Mouse (Mus musculus) CH12.LX (cell line): Measurements from ENCODE around the gene Gm38392. TPM values are rescaled to one million over a fixed set of nuclear protein-coding genes. Genes with fewer than 3 reads are reported as not detected.

Experiments
- DNase-seq: peaks from one replicate; pipeline ENCODE4 v3.0.0-alpha.2; 2013; ENCODE audit errors: extremely low read depth
- H3K27ac ChIP-seq: 2 replicates; pipeline ENCODE4 v1.5.1; 2012; ENCODE audit warnings: low read depth, mild to moderate bottlenecking, control low read depth, moderate library complexity; ENCODE audit not compliant: insufficient read depth
- H3K27me3 ChIP-seq: replicated peaks from 2 replicates; pipeline ENCODE3; 2012; ENCODE audit warnings: inconsistent platforms
- H3K36me3 ChIP-seq, 2 experiments: replicated peaks in 1 of 2; 2 replicates each; pipeline versions ENCODE3 to v1.6.1; 2012; ENCODE audit warnings: inconsistent platforms in 1 of 2, low read length in 1 of 2, mild to moderate bottlenecking in 1 of 2, mixed read lengths in 1 of 2, moderate library complexity in 1 of 2; ENCODE audit not compliant: control insufficient read depth in 1 of 2, insufficient read depth in 1 of 2
- H3K4me1 ChIP-seq, 2 experiments: 2 replicates each; pipeline ENCODE4 v1.6.1; 2012; ENCODE audit warnings: inconsistent platforms in 1 of 2, moderate library complexity in 1 of 2; ENCODE audit not compliant: insufficient read depth in 2 of 2, control insufficient read depth in 1 of 2
- H3K4me2 ChIP-seq: 2 replicates; pipeline ENCODE4 v1.6.1; 2012; ENCODE audit warnings: low read depth, mild to moderate bottlenecking, control low read depth; ENCODE audit not compliant: poor library complexity, insufficient read depth, severe bottlenecking
- H3K4me3 ChIP-seq, 3 experiments: fragments of 150-350 bp in 1 of 3; sonication (generic) in 1 of 3; replicated peaks in 1 of 3; 2 replicates each; pipeline versions ENCODE3 to v1.5.1; 2011 to 2012; ENCODE audit warnings: low read depth in 2 of 3, low read length in 2 of 3, mild to moderate bottlenecking in 2 of 3, moderate library complexity in 2 of 3, control low read depth in 1 of 3, improper control_type of control experiment in 1 of 3, inconsistent platforms in 1 of 3, mixed read lengths in 1 of 3; ENCODE audit not compliant: poor library complexity in 1 of 3
- H3K79me2 ChIP-seq: replicated peaks from 2 replicates; pipeline ENCODE4 v1.6.1; 2012; ENCODE audit warnings: mild to moderate bottlenecking, moderate library complexity; ENCODE audit not compliant: control insufficient read depth, poor library complexity, insufficient read depth, severe bottlenecking; ENCODE audit errors: extremely low read depth
- H3K9ac ChIP-seq: 2 replicates; pipeline ENCODE4 v1.6.1; 2012; ENCODE audit warnings: low read depth, mild to moderate bottlenecking, control low read depth, moderate library complexity; ENCODE audit not compliant: insufficient read depth
- H3K9me3 ChIP-seq: replicated peaks from 2 replicates; pipeline ENCODE3; 2012; ENCODE audit warnings: low read length, inconsistent platforms, mixed read lengths
- BHLHE40 ChIP-seq: IDR thresholded peaks from 2 replicates; pipeline ENCODE4 v1.6.1; 2011; ENCODE audit warnings: mild to moderate bottlenecking, low read depth, low read length, improper control_type of control experiment
- CHD2 ChIP-seq: IDR thresholded peaks from 2 replicates; pipeline ENCODE4 v1.6.1; 2011; ENCODE audit warnings: low read length, improper control_type of control experiment
- E2F4 ChIP-seq: IDR thresholded peaks from 2 replicates; pipeline ENCODE4 v1.6.1; 2011; ENCODE audit warnings: low read depth, low read length, improper control_type of control experiment; ENCODE audit not compliant: insufficient replicate concordance
- EP300 ChIP-seq: IDR thresholded peaks from 2 replicates; pipeline ENCODE4 v1.6.1; 2011; ENCODE audit warnings: low read length, improper control_type of control experiment
- ETS1 ChIP-seq: conservative IDR thresholded peaks from 2 replicates; pipeline ENCODE4 v1.6.1; 2012; ENCODE audit warnings: low read depth, mild to moderate bottlenecking, inconsistent platforms, low read length, improper control_type of control experiment, moderate library complexity
- GABPA ChIP-seq: IDR thresholded peaks from 2 replicates; pipeline ENCODE4 v1.6.1; 2012; ENCODE audit warnings: low read depth, low read length, improper control_type of control experiment, inconsistent platforms; ENCODE audit not compliant: insufficient replicate concordance
- HCFC1 ChIP-seq: IDR thresholded peaks from 2 replicates; pipeline ENCODE4 v1.6.1; 2012; ENCODE audit warnings: low read depth, mild to moderate bottlenecking, inconsistent platforms, low read length, improper control_type of control experiment
- IRF4 ChIP-seq: IDR thresholded peaks from 2 replicates; pipeline ENCODE4 v1.6.1; 2014; ENCODE audit warnings: low read depth, mild to moderate bottlenecking, inconsistent platforms, low read length, improper control_type of control experiment
- JUND ChIP-seq: conservative IDR thresholded peaks from 2 replicates; pipeline ENCODE4 v1.6.1; 2011; ENCODE audit warnings: low read depth, low read length, improper control_type of control experiment
- KAT2A ChIP-seq: IDR thresholded peaks from 2 replicates; pipeline ENCODE4 v1.6.1; 2012; ENCODE audit warnings: low read length, improper control_type of control experiment, inconsistent platforms; ENCODE audit not compliant: insufficient replicate concordance
- MAFK ChIP-seq: IDR thresholded peaks from 2 replicates; pipeline ENCODE4 v1.6.1; 2011; ENCODE audit warnings: low read length, improper control_type of control experiment; ENCODE audit not compliant: insufficient replicate concordance
- MAX ChIP-seq: IDR thresholded peaks from 2 replicates; pipeline ENCODE4 v1.6.1; 2011; ENCODE audit warnings: low read length, improper control_type of control experiment
- MYC ChIP-seq: IDR thresholded peaks from 2 replicates; pipeline ENCODE4 v1.6.1; 2011; ENCODE audit warnings: low read depth, mild to moderate bottlenecking, improper control_type of control experiment, low read length
- PAX5 ChIP-seq: IDR thresholded peaks from 2 replicates; pipeline ENCODE4 v1.6.1; 2012; ENCODE audit warnings: low read length, inconsistent platforms, mixed read lengths
- POLR2A ChIP-seq: IDR thresholded peaks from 2 replicates; pipeline ENCODE4 v1.6.1; 2011; ENCODE audit warnings: low read depth, mild to moderate bottlenecking, improper control_type of control experiment, low read length
- RAD21 ChIP-seq: IDR thresholded peaks from 2 replicates; pipeline ENCODE4 v1.6.1; 2011; ENCODE audit warnings: low read depth, mild to moderate bottlenecking, low read length, improper control_type of control experiment, moderate library complexity
- RCOR1 ChIP-seq: conservative IDR thresholded peaks from 2 replicates; pipeline ENCODE4 v1.6.1; 2012; ENCODE audit warnings: low read depth, mild to moderate bottlenecking, inconsistent platforms, low read length, improper control_type of control experiment
- SIN3A ChIP-seq: IDR thresholded peaks from 2 replicates; pipeline ENCODE4 v1.6.1; 2012; ENCODE audit warnings: low read length, improper control_type of control experiment, inconsistent platforms
- SMC3 ChIP-seq: IDR thresholded peaks from 2 replicates; pipeline ENCODE4 v1.6.1; 2011; ENCODE audit warnings: low read depth, low read length, improper control_type of control experiment
- TCF12 ChIP-seq: IDR thresholded peaks from 2 replicates; pipeline ENCODE4 v1.6.1; 2014; ENCODE audit warnings: low read depth, mild to moderate bottlenecking, inconsistent platforms, low read length, improper control_type of control experiment
- UBTF ChIP-seq: IDR thresholded peaks from 2 replicates; pipeline ENCODE4 v1.6.1; 2012; ENCODE audit warnings: low read depth, mild to moderate bottlenecking, inconsistent platforms, low read length, improper control_type of control experiment, moderate library complexity
- ZC3H11A ChIP-seq: IDR thresholded peaks from 2 replicates; pipeline ENCODE4 v1.6.1; 2012; ENCODE audit warnings: low read depth, mild to moderate bottlenecking, inconsistent platforms, low read length, improper control_type of control experiment
- ZKSCAN1 ChIP-seq: IDR thresholded peaks from 2 replicates; pipeline ENCODE4 v1.6.1; 2012; ENCODE audit warnings: low read depth, inconsistent platforms, low read length, improper control_type of control experiment, borderline replicate concordance
- ZMIZ1 ChIP-seq: IDR thresholded peaks from 2 replicates; pipeline ENCODE4 v1.6.1; 2012; ENCODE audit warnings: low read depth, mild to moderate bottlenecking, inconsistent platforms, low read length, improper control_type of control experiment
- ZNF384 ChIP-seq: IDR thresholded peaks from 2 replicates; pipeline ENCODE4 v1.6.1; 2012; ENCODE audit warnings: low read depth, low read length, improper control_type of control experiment, inconsistent platforms
- dilution Hi-C: fragments of 300-500 bp; cut with MboI; formaldehyde crosslinking; loops from 2 replicates; pipeline ENCODE4 v1.14.3; 2020; ENCODE audit warnings: low sequenced_read_pairs; ENCODE audit not compliant: extremely low pct_unique_long_range_greater_than_20kb, extremely low pct_ligation_motif_present
- in situ Hi-C: fragments of 300-500 bp; cut with MboI; formaldehyde crosslinking; loops from 3 replicates; pipeline ENCODE4 v1.14.3; 2019; ENCODE audit warnings: low sequenced_read_pairs, low pct_ligation_motif_present, low pct_unique_long_range_greater_than_20kb, mixed read lengths
- polyA plus RNA-seq: library from polyadenylated mRNA; unstranded; fragments of >175 nt; gene quantifications from 2 replicates; pipeline ENCODE4 v1.2.1, GENCODE M21; 2012; ENCODE audit warnings: low read depth; ENCODE audit not compliant: insufficient read length
- total RNA-seq, 2 experiments: library from RNA; depleted of rRNA; stranded (reverse); fragments of 300-350 nt in 1 of 2; fragments of >200 nt in 1 of 2; gene quantifications; 2 replicates each; pipeline ENCODE4 v1.2.3; 2012 to 2014

The Gm38392 gene
- total and polyA plus RNA-seq, 3 experiments, result not detected

- Histone ChIP-seq H3K27me3 (peaks cover 95% of the 10 kb centered on the region), H3K27ac (no peak overlapping the region), H3K79me2 (no peaks in the 10 kb centered on the region), H3K9me3 (peaks cover 7% of the 10 kb centered on the region), H3K4me2 (no peak overlapping the region), H3K4me3 (no peak overlapping the region), H3K9ac (no peak overlapping the region), H3K36me3 (no peaks in the 10 kb centered on the region), H3K4me1 (no peaks in the 10 kb centered on the region)
- dilution Hi-C loops (no loop called here), in situ Hi-C loops (no loop called here)
- no peak for DNase-seq
- TF ChIP-seq ETS1 (no peak), EP300 (no peak), HCFC1 (no peak), MYC (no peak), PAX5 (no peak), POLR2A (no peak), ZC3H11A (no peak), UBTF (no peak), ZNF384 (no peak), E2F4 (no peak), ZMIZ1 (no peak), BHLHE40 (no peak), GABPA (no peak), TCF12 (no peak), IRF4 (no peak), MAFK (no peak), SIN3A (no peak), JUND (no peak)
These were observed 83.6 kb downstream of the Gm38392 start for GRCm38 (mm10) chr3:88203456-88203855.

- no peak for DNase-seq
- Histone ChIP-seq H3K36me3 (no peaks in the 10 kb centered on the region), H3K79me2 (no peaks in the 10 kb centered on the region), H3K4me1 (no peaks in the 10 kb centered on the region), H3K27ac (no peak overlapping the region), H3K9ac (no peak overlapping the region), H3K4me3 (no peak overlapping the region), H3K9me3 (peaks cover 7% of the 10 kb centered on the region), H3K27me3 (peaks cover 94% of the 10 kb centered on the region), H3K4me2 (no peak overlapping the region)
- dilution Hi-C loops (no loop called here), in situ Hi-C loops (no loop called here)
- TF ChIP-seq MAX (no peak), CHD2 (no peak), KAT2A (no peak), ZKSCAN1 (no peak), SMC3 (no peak), RCOR1 (no peak), RAD21 (no peak), ETS1 (no peak)
These were observed 84.0 kb downstream of the Gm38392 start for GRCm38 (mm10) chr3:88202986-88203385.
